Mouse (Mus musculus) small intestine, adult 2 months (tissue): ENCODE measurements around the gene Epha4. TPM values are rescaled to one million over a fixed set of nuclear protein-coding genes. Genes with fewer than 3 reads are reported as not detected.

ENCODE experiments used
- H3K27ac ChIP-seq: fragments of 200-500 bp; 2 replicates; pipeline ENCODE4 v1.5.1; 2012; ENCODE audit warnings: low read depth, low read length, control low read depth, inconsistent platforms; ENCODE audit not compliant: insufficient read depth
- H3K27me3 ChIP-seq: fragments of 200-500 bp; 2 replicates; pipeline ENCODE4 v1.6.1; 2012; ENCODE audit warnings: mild to moderate bottlenecking, moderate library complexity, low read length, inconsistent platforms; ENCODE audit not compliant: control insufficient read depth, insufficient read depth
- H3K36me3 ChIP-seq: fragments of 200-500 bp; 2 replicates; pipeline ENCODE4 v1.6.1; 2012; ENCODE audit warnings: mild to moderate bottlenecking, low read length, control low read depth, inconsistent platforms; ENCODE audit not compliant: control insufficient read depth, insufficient read depth
- H3K4me1 ChIP-seq: fragments of 200-500 bp; 2 replicates; pipeline ENCODE4 v1.6.1; 2012; ENCODE audit warnings: low read length, inconsistent platforms, mixed read lengths; ENCODE audit not compliant: control insufficient read depth, insufficient read depth, insufficient read length
- H3K4me3 ChIP-seq: fragments of 200-500 bp; 2 replicates; pipeline ENCODE4 v1.5.1; 2012; ENCODE audit warnings: low read depth, mild to moderate bottlenecking, control low read depth, inconsistent platforms, low read length, moderate library complexity
- CTCF ChIP-seq: fragments of 200-500 bp; IDR thresholded peaks from 2 replicates; pipeline ENCODE4 v1.5.1; 2012; ENCODE audit warnings: low read depth, mild to moderate bottlenecking, control low read depth, inconsistent platforms, low read length, moderate library complexity, mixed read lengths; ENCODE audit not compliant: insufficient replicate concordance, insufficient read length; ENCODE audit errors: extremely low read depth
- POLR2A ChIP-seq: fragments of 200-500 bp; IDR thresholded peaks from 2 replicates; pipeline ENCODE4 v1.6.1; 2012; ENCODE audit warnings: low read depth, mild to moderate bottlenecking, control low read depth, inconsistent platforms, low read length, moderate library complexity
- WGBS: fragments of 180-500 bp; shearing (Covaris S2); methylation state at CpG from one replicate; pipeline ENCODE4 v1.1.7; 2018; 5-methylcytosine and 5-hydroxymethylcytosine counted together
- polyA plus RNA-seq: library from polyadenylated mRNA; depleted of rRNA; stranded (reverse); fragments of >200 nt; gene quantifications from 2 replicates; pipeline ENCODE4 v1.2.3, GENCODE M21; 2012

Gene Epha4
- polyA plus RNA-seq, 1 experiment = 2.6 TPM

DNA sequence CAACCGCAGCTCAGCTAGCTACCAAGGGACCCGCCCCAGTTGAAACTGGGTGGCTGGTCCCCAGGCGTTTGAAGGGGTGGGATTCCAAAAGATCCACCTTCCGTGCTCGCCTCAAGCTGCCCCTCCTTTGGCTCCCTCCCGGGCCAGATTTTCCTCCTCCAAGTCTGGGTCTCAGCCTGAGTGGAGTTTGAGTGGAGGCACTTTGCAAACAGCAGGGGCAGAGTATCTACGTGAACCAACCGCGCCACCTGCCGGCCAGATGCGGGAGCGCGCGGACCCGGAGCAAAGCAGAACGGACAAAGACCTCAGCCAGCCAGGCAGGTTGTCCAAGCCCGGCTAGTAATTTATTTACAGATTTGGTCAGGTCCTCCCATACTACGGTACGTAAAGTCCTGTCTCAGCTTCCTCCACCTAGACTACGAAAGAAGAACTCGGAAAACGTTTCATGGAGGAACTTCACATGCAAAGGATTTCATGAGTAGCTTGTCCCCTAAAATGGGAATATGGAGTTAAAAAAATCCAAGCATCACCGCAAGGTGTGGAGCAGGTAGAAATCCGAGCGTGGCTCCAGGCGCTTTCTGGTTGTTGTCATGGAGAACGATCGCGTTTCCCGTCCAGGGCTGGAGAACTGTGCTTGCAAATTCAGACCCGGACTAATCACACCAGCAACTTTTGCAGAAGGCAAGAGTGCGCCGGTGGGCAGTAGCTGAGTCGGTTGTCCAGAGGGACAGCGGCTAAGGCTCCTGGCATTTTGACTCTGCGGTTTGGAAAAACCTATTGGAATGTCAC, 1.5 kb upstream of the Epha4 start:
- no peaks in the 10 kb centered on the region; the same call in 1 of the 2 replicates for H3K4me1 ChIP-seq
- H3K27me3 ChIP-seq = 0 out of 2 replicates have a peak, but pooled peaks cover 3% of the 10 kb centered on the region
- H3K36me3 ChIP-seq = no peaks in the 10 kb centered on the region
- WGBS = 2% methylated on average over 36 of the region's 36 CpGs
- peak overlapping the region; percentile 84 for H3K4me3 ChIP-seq
- H3K27ac ChIP-seq = no peak overlapping the region
- TF ChIP-seq POLR2A = no peak
- peak; percentile 96 for TF ChIP-seq CTCF

DNA sequence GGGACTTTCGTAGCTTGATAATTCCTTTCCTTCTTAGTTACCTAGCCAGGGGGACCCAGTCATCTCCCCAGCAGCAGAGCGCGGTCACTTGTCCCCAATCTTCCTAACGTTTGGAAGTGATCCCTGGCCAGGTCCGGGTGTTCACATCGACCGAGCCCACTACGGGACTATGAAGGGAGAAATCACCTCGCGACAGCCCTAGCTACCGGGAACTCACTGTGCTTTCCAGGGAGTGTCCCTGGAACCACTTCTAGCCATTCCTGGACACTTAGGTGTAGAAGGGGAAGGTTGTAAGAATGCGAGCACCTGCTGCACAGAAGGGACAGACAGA, 728 bp upstream of the Epha4 start:
- Histone ChIP-seq H3K27ac (no peak overlapping the region), H3K4me1 (no peaks in the 10 kb centered on the region; the same call in 1 of the 2 replicates), H3K36me3 (no peaks in the 10 kb centered on the region), H3K27me3 (0 out of 2 replicates have a peak, but pooled peaks cover 3% of the 10 kb centered on the region), H3K4me3 (peak overlapping the region; percentile 84)
- TF ChIP-seq CTCF (no peak), POLR2A (peak; percentile 17; the same call in 1 of the 2 replicates)
- 2% methylated on average over 12 of the region's 12 CpGs for WGBS

DNA sequence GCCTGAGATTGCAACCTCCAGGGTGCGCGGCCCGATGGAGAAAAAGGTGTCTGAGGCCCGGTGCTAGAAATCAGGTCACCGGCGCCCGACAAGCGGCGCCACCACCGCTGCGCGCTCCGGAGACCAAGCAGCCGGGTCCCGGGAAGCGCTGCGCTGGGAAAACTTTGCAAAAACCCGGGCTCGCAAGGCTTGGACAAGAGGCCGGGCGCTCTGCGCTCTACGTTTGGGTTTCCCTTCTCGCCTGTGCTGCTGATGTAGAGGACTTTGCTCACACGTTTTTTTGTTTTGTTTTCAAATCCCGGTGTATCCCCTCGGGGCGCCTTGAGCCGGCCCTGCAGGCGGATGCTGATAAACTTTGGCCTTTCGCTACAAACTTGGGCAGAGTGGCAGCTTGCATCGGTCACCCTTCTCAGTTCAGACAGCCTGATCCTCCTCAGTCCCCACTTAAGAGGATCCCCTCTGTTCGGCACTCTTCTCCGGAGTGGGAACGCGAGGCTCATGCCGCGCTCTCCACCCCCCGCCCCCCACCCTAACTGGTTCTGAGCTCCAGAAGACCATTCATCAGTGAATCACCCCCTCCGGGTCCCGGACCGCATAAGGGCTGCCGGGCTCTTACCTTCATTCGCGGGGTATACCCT, 444 bp downstream of the Epha4 start:
- under 1% methylated on average over 45 of the region's 45 CpGs for WGBS
- Histone ChIP-seq H3K27ac (no peak overlapping the region), H3K4me1 (no peaks in the 10 kb centered on the region; the same call in 1 of the 2 replicates), H3K4me3 (peak overlapping the region; percentile 84), H3K36me3 (no peaks in the 10 kb centered on the region), H3K27me3 (0 out of 2 replicates have a peak, but pooled peaks cover 3% of the 10 kb centered on the region)
- TF ChIP-seq POLR2A (no peak), CTCF (no peak)

- no peaks in the 10 kb centered on the region for H3K36me3 ChIP-seq
- H3K4me3 ChIP-seq = peak overlapping the region; percentile 84
- no peak for TF ChIP-seq CTCF
- no peak for TF ChIP-seq POLR2A
- WGBS = 1% methylated on average over 9 of the region's 9 CpGs
- H3K4me1 ChIP-seq = no peaks in the 10 kb centered on the region; the same call in 1 of the 2 replicates
- H3K27me3 ChIP-seq = 0 out of 2 replicates have a peak, but pooled peaks cover 3% of the 10 kb centered on the region
- no peak overlapping the region for H3K27ac ChIP-seq
Measured at GRCm38 (mm10) chr1:77513959-77514324, 946 bp downstream of the Epha4 start.

DNA sequence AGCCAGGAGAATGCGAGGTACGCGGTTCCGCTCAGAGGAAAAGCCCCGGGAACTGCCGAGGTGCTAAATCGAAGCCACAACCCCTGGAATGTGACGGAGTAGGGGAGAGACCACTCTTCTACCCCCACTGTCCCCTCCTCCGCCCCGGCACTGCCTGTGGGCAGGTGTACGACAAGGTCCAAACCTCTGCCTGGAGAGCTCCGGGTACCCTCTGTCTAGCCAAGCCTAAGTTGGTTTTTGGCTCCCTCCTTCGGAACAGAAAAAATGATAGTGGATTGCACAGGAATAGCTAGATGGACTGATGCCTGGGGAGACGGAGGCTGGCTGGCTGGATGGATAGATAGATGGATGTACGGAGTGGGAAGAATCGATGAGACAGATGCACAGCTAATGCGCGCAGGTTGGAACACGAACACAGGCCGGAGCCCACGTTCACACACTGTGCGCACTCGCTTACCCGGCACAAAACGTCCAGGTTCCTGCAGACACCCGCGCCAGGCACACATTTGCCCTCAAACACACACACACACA, 1.4 kb downstream of the Epha4 start:
- TF ChIP-seq CTCF (no peak), POLR2A (no peak)
- under 1% methylated on average over 27 of the region's 27 CpGs for WGBS
- Histone ChIP-seq H3K27ac (no peak overlapping the region), H3K4me3 (peak overlapping the region; percentile 84), H3K4me1 (no peaks in the 10 kb centered on the region; the same call in 1 of the 2 replicates), H3K27me3 (0 out of 2 replicates have a peak, but pooled peaks cover 3% of the 10 kb centered on the region), H3K36me3 (no peaks in the 10 kb centered on the region)

- TF ChIP-seq CTCF = no peak
- TF ChIP-seq POLR2A = no peak
- 52% methylated on average over 20 of the region's 20 CpGs for WGBS
- Histone ChIP-seq H3K4me3 (no peak overlapping the region), H3K27me3 (0 out of 2 replicates have a peak, but pooled peaks cover 3% of the 10 kb centered on the region), H3K4me1 (no peaks in the 10 kb centered on the region; the same call in 1 of the 2 replicates), H3K36me3 (no peaks in the 10 kb centered on the region), H3K27ac (no peak overlapping the region)
Measured at GRCm38 (mm10) chr1:77512431-77513195, 2.3 kb downstream of the Epha4 start.
